Mouse (Mus musculus) layer of hippocampus, postnatal 14 days (tissue): ENCODE data around the gene Selenon. TPM values are rescaled to one million over a fixed set of nuclear protein-coding genes. Genes with fewer than 3 reads are reported as not detected.

Experiments used
- DNase-seq, 2 experiments: peaks; one replicate each; pipeline ENCODE4 v3.0.0; 2021 to 2022; ENCODE audit warnings: low spot score in 2 of 2, mixed read lengths in 1 of 2
- total RNA-seq, 2 experiments: library from RNA; stranded (reverse); gene quantifications; 2 replicates each; pipeline ENCODE4 v1.2.3; 2021

Selenon gene
- total RNA-seq, 2 experiments from 2014 or later, result 16.6 to 18.0 TPM

GRCm38 (mm10) chr4:134546814-134547705, 4.9 kb downstream of the Selenon start:
- no peak for DNase-seq

GRCm38 (mm10) chr4:134543261-134543660, 8.7 kb downstream of the Selenon start:
- DNase-seq, result peak; percentile 92 to 93

GRCm38 (mm10) chr4:134542726-134543125, 9.2 kb downstream of the Selenon start:
- no peak for DNase-seq

- no peak for DNase-seq
Measured at GRCm38 (mm10) chr4:134538997-134539580, 12.9 kb downstream of the Selenon start.

GRCm38 (mm10) chr4:134535787-134536151, 16.2 kb downstream of the Selenon start:
- peak in 1 of 2 experiments; percentile 58 for DNase-seq

GRCm38 (mm10) chr4:134534932-134535786, 16.8 kb downstream of the Selenon start, which contains the start of gene Mtfr1l:
Gene Mtfr1l, minus strand, starts transcription at chr4:134535387.
- DNase-seq, result peak; percentile 96 to 97

- DNase-seq, result peak; percentile 54 to 57
Measured at GRCm38 (mm10) chr4:134534124-134534886, 17.7 kb downstream of the Selenon start.

- DNase-seq, result no peak
Measured at GRCm38 (mm10) chr4:134533421-134533820, 18.5 kb downstream of the Selenon start.

GRCm38 (mm10) chr4:134532928-134533327, 19.0 kb downstream of the Selenon start:
- DNase-seq, result no peak

- DNase-seq, result no peak
Measured at GRCm38 (mm10) chr4:134526220-134526619, 25.7 kb downstream of the Selenon start.

GRCm38 (mm10) chr4:134525806-134526205, 26.2 kb downstream of the Selenon start:
- no peak for DNase-seq

GRCm38 (mm10) chr4:134523447-134523846, 28.5 kb downstream of the Selenon start:
- DNase-seq, result no peak

- DNase-seq, result peak in 1 of 2 experiments; percentile 62
Measured at GRCm38 (mm10) chr4:134519281-134519680, 32.7 kb downstream of the Selenon start.

- peak in 1 of 2 experiments; percentile 62 for DNase-seq
Measured at GRCm38 (mm10) chr4:134518541-134518940, 33.4 kb downstream of the Selenon start.

GRCm38 (mm10) chr4:134517719-134518118, 34.2 kb downstream of the Selenon start:
- no peak for DNase-seq

- no peak for DNase-seq
Measured at GRCm38 (mm10) chr4:134516981-134517380, 35.0 kb downstream of the Selenon start.

- no peak for DNase-seq
Measured at GRCm38 (mm10) chr4:134515614-134516013, 36.4 kb downstream of the Selenon start.

- DNase-seq, result no peak
Measured at GRCm38 (mm10) chr4:134514309-134514930, 37.5 kb downstream of the Selenon start.

- no peak for DNase-seq
Measured at GRCm38 (mm10) chr4:134512798-134513197, 39.2 kb downstream of the Selenon start.

GRCm38 (mm10) chr4:134511730-134512129, 40.2 kb downstream of the Selenon start:
- DNase-seq, result no peak
